Mouse (Mus musculus): ENCODE measurements around the gene Rabepk. TPM values are rescaled to one million over a fixed set of nuclear protein-coding genes. Genes with fewer than 3 reads are reported as not detected.

Rabepk gene
- total and polyA plus RNA-seq, 3 experiments: 47.1 to 85.3 TPM; not detected in 1

- Histone ChIP-seq H3K9me3 (replicated peaks; ENCODE audit: insufficient read depth, low read length) (no peaks in the 10 kb centered on the region), H3K4me1 (ENCODE audit: control insufficient read depth in 1 of 2, insufficient read depth in 2 of 2, low read length in 2 of 2) (peaks cover 6 to 12% of the 10 kb centered on the region in 2 experiments; a peak in 3 of 4 replicates), H3K27ac (ENCODE audit: control insufficient read depth, low read depth, low read length) (no peak overlapping the region), H3K9ac (ENCODE audit: control insufficient read depth, low read depth, low read length, poor library complexity, severe bottlenecking) (no peak overlapping the region), H3K79me2 (ENCODE audit: control insufficient read depth, insufficient read depth, low read length, poor library complexity) (peaks cover 27% of the 10 kb centered on the region), H3K27me3 (ENCODE audit: control insufficient read depth in 1 of 2, insufficient read depth in 2 of 2, low read length in 2 of 2) (no peaks in the 10 kb centered on the region), H3K36me3 (ENCODE audit: control insufficient read depth in 1 of 2, insufficient read depth in 2 of 2, low read length in 2 of 2) (peaks cover 0 to 22% of the 10 kb centered on the region in 2 experiments; a peak in 3 of 4 replicates), H3K4me3 (ENCODE audit: control insufficient read depth in 1 of 2, insufficient read depth in 1 of 2, low read depth in 2 of 2, low read length in 2 of 2) (no peak overlapping the region)
- DNase-seq (ENCODE audit: low read depth, low spot score): no peak
- TF ChIP-seq CTCF (IDR thresholded peaks at IDR 0.05 in 2 of 3, conservative IDR thresholded peaks at IDR 0.05 in 1 of 3; ENCODE audit: control insufficient read depth in 1 of 3, insufficient read depth in 1 of 3, low read depth in 2 of 3, low read length in 3 of 3, poor library complexity in 1 of 3, severe bottlenecking in 1 of 3): no peak
- TF ChIP-seq KAT2A (conservative IDR thresholded peaks at IDR 0.05; ENCODE audit: low read depth, low read length): no peak
- no peak for TF ChIP-seq ZKSCAN1 (IDR thresholded peaks at IDR 0.05; ENCODE audit: low read depth, low read length)
- TF ChIP-seq NRF1 (IDR thresholded peaks at IDR 0.05; ENCODE audit: insufficient read depth, low read depth, low read length, poor library complexity, severe bottlenecking): no peak
- TF ChIP-seq NELFE (IDR thresholded peaks at IDR 0.05; ENCODE audit: low read depth, low read length): no peak
Observed at GRCm38 (mm10) chr2:34827591-34827990, 27.9 kb upstream of the Rabepk start.

DNA sequence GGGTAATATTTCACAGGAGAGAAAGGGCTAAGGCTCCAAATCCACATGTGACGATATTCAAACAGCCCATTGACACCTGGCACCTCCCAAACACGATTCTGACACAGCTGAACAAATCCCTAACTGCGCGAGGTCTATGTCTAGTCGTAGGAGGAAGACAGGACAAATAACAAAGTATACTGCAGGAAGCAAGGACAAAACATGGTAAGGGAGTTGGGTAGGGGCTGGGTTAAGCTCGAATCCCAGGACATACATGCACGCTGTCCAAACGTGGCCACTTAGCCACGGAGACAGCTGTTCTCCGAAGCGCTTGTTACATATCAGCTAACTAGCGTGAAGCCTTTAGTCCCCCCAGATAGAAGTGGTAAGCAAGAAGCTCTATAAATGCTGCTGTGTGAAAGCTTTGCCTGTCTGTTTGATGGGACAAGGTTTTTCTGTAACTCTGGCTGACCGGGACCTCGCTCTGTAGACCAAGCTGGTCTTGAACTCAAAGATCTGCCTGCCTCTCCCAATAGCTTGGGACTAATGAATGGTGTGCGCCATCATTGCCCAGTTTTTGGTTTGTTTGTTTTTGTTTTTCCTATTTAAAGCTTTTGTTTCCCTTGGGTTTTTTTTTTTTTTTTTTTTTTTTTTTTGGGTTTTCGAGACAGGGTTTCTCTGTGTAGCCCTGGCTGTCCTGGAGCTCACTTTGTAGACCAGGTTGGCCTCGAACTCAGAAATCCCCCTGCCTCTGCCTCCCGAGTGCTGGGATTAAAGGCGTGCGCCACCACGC is 26.9 kb upstream of the Rabepk start:
- DNase-seq (ENCODE audit: low read depth, low spot score): no peak
- Histone ChIP-seq H3K27ac (ENCODE audit: control insufficient read depth, low read depth, low read length) (peak overlapping the region; percentile 78), H3K27me3 (ENCODE audit: control insufficient read depth in 1 of 2, insufficient read depth in 2 of 2, low read length in 2 of 2) (no peaks in the 10 kb centered on the region), H3K79me2 (ENCODE audit: control insufficient read depth, insufficient read depth, low read length, poor library complexity) (peaks cover 27% of the 10 kb centered on the region), H3K4me1 (ENCODE audit: control insufficient read depth in 1 of 2, insufficient read depth in 2 of 2, low read length in 2 of 2) (peaks cover 6 to 13% of the 10 kb centered on the region in 2 experiments; a peak in 3 of 4 replicates), H3K9ac (ENCODE audit: control insufficient read depth, low read depth, low read length, poor library complexity, severe bottlenecking) (peak overlapping the region; percentile 90), H3K4me3 (ENCODE audit: control insufficient read depth in 1 of 2, insufficient read depth in 1 of 2, low read depth in 2 of 2, low read length in 2 of 2) (peak overlapping the region; percentile 68 to 97), H3K36me3 (ENCODE audit: control insufficient read depth in 1 of 2, insufficient read depth in 2 of 2, low read length in 2 of 2) (peaks cover 0 to 25% of the 10 kb centered on the region in 2 experiments; a peak in 3 of 4 replicates), H3K9me3 (replicated peaks; ENCODE audit: insufficient read depth, low read length) (no peaks in the 10 kb centered on the region)
- no peak for TF ChIP-seq RAD21 (IDR thresholded peaks at IDR 0.05; ENCODE audit: low read depth, low read length)
- no peak for TF ChIP-seq NELFE (IDR thresholded peaks at IDR 0.05; ENCODE audit: low read depth, low read length)
- no peak for TF ChIP-seq E2F4 (IDR thresholded peaks at IDR 0.05; ENCODE audit: borderline replicate concordance, low read depth, low read length)
- peak; percentile 11 to 54; a peak in 1 of 4 replicates for TF ChIP-seq POLR2A (IDR thresholded peaks at IDR 0.05; ENCODE audit: control insufficient read depth in 1 of 2, insufficient read depth in 1 of 2, low read depth in 1 of 2, low read length in 2 of 2, poor library complexity in 1 of 2)
- no peak for TF ChIP-seq MAZ (IDR thresholded peaks at IDR 0.05; ENCODE audit: low read depth, low read length)
- TF ChIP-seq ZNF384 (IDR thresholded peaks at IDR 0.05; ENCODE audit: low read depth, low read length): peak; percentile 58
- TF ChIP-seq TBP (IDR thresholded peaks at IDR 0.05; ENCODE audit: low read depth, low read length): 0 out of 2 replicates have a peak, but pooled peaks have one; percentile 27
- no peak for TF ChIP-seq EP300 (IDR thresholded peaks at IDR 0.05; ENCODE audit: low read depth in 1 of 2, low read length in 2 of 2)
- 0 out of 2 replicates have a peak, but pooled peaks have one; percentile 0 for TF ChIP-seq MXI1 (IDR thresholded peaks at IDR 0.05; ENCODE audit: low read depth, low read length)
- no peak for TF ChIP-seq POLR2AphosphoS5 (IDR thresholded peaks at IDR 0.05; ENCODE audit: borderline replicate concordance, low read depth, low read length)
- 0 out of 2 replicates have a peak, but pooled peaks have one; percentile 2 for TF ChIP-seq MAX (IDR thresholded peaks at IDR 0.05; ENCODE audit: low read length)
- TF ChIP-seq RCOR1 (IDR thresholded peaks at IDR 0.05; ENCODE audit: low read depth, low read length): no peak
- no peak for TF ChIP-seq SIN3A (IDR thresholded peaks at IDR 0.05; ENCODE audit: low read length)
- TF ChIP-seq NRF1 (IDR thresholded peaks at IDR 0.05; ENCODE audit: insufficient read depth, low read depth, low read length, poor library complexity, severe bottlenecking): no peak
- no peak for TF ChIP-seq MEF2A (IDR thresholded peaks at IDR 0.05; ENCODE audit: extremely low read depth, insufficient replicate concordance, low read depth, low read length, poor library complexity, severe bottlenecking)
- peak; percentile 85 for TF ChIP-seq MYC (IDR thresholded peaks at IDR 0.05; ENCODE audit: low read depth, low read length)
